Mouse (Mus musculus) midbrain, embryonic 15.5 days (tissue): ENCODE measurements at regions not wholly inside any gene's neighbourhood (a gene's known extent, or its start where the extent isn't known, plus 50 kb on each side); places are given as distances from the start of the nearest gene placed in this dataset.

Experiments used
- ATAC-seq: fragments of 200-750 bp; cut with Nextera tagmentation; replicated peaks from 2 replicates; pipeline ENCODE4 v1.8.0; 2017; ENCODE audit warnings: moderate TSS enrichment
- H3K27ac ChIP-seq: fragments of 300-500 bp; sonication (generic); 2 replicates; pipeline ENCODE4 v1.5.1; 2015; ENCODE audit warnings: mild to moderate bottlenecking, inconsistent platforms
- H3K27me3 ChIP-seq: fragments of 300-500 bp; sonication (generic); replicated peaks from 2 replicates; pipeline ENCODE4 v1.6.1; 2015; ENCODE audit warnings: inconsistent platforms
- H3K36me3 ChIP-seq: fragments of 300-500 bp; sonication (generic); replicated peaks from 2 replicates; pipeline ENCODE4 v1.6.1; 2015; ENCODE audit warnings: inconsistent platforms
- H3K4me1 ChIP-seq: fragments of 300-500 bp; sonication (generic); 2 replicates; pipeline ENCODE4 v1.6.1; 2015; ENCODE audit warnings: inconsistent platforms
- H3K4me2 ChIP-seq: fragments of 300-500 bp; sonication (generic); 2 replicates; pipeline ENCODE4 v1.6.1; 2015; ENCODE audit warnings: inconsistent platforms, mild to moderate bottlenecking, moderate library complexity
- H3K4me3 ChIP-seq: fragments of 300-500 bp; sonication (generic); 2 replicates; pipeline ENCODE4 v1.5.1; 2015; ENCODE audit warnings: mild to moderate bottlenecking, inconsistent platforms
- H3K9ac ChIP-seq: fragments of 300-500 bp; sonication (generic); 2 replicates; pipeline ENCODE4 v1.6.1; 2015; ENCODE audit warnings: mild to moderate bottlenecking, inconsistent platforms
- H3K9me3 ChIP-seq: fragments of 300-500 bp; sonication (generic); 2 replicates; pipeline ENCODE4 v1.6.1; 2016; ENCODE audit warnings: inconsistent platforms
- WGBS: fragments of 180-500 bp; shearing (Covaris S2); methylation state at CpG from one replicate; pipeline ENCODE4 v1.1.7; 2015; ENCODE audit warnings: mixed read lengths; 5-methylcytosine and 5-hydroxymethylcytosine counted together

DNA sequence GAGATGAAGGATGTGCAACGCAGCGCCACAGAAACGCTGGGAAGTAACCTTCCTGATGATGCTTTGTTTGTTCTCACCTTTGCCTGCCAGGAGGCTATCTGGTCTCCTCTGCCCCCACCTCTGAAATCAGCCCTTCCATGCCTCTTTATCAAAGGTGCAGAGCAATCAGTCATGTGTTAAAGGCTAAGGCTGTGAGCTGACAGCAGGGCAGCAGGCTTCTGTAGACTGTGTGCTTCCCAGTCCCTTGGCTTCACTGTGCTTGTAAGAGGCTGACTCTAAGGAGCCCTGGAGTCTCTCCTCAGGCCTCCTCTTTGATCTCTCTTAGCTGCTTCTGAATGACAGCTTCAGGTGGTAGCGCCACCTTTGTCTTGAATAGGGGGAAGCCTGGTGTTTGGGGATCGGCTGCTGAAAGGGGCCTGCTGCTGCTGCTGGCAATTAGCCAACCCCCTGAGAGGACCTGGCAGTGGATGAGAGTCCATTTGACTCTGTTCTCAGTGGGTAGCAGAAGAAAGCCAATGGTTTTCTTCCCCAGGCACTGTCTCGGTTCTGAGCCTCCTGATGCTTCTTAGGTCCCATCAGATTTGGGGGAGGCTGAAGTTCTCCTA lies 348.7 kb downstream of the Gm9195 start:
- whole genome bisulfite sequencing, result 14% methylated on average over 6 of the region's 6 CpGs
- H3K9ac ChIP-seq, result no peak overlapping the region
- H3K4me1 ChIP-seq, result peaks cover 10% of the 10 kb centered on the region
- no peaks in the 10 kb centered on the region for H3K27me3 ChIP-seq
- H3K4me3 ChIP-seq, result no peak overlapping the region
- H3K9me3 ChIP-seq, result no peaks in the 10 kb centered on the region
- H3K27ac ChIP-seq, result no peak overlapping the region
- peak; percentile 86 for ATAC-seq
- no peaks in the 10 kb centered on the region for H3K36me3 ChIP-seq
- H3K4me2 ChIP-seq, result no peak overlapping the region

DNA sequence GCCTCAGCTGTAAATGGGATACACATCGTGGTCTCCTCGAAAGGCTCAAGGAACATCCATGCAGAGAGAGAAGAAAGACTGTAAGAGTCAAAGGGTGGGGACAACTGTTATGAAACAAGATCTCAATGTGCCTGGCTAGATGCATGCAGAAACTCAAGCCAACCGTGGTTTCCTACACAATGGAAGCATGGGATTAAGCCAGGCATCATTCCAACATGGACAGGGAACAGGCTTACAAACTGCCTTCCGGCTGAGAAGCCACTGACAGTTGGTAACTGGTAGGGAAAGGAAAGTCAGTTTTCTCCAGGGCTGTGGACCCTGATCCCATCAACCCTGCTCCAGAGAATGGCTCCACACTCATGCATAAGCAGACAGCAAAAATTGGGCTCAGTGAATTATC lies 350.5 kb downstream of the Gm9195 start:
- Histone ChIP-seq H3K4me1 (peaks cover 10% of the 10 kb centered on the region), H3K27me3 (no peaks in the 10 kb centered on the region), H3K4me2 (no peak overlapping the region), H3K9ac (no peak overlapping the region), H3K4me3 (no peak overlapping the region), H3K9me3 (no peaks in the 10 kb centered on the region), H3K27ac (no peak overlapping the region), H3K36me3 (no peaks in the 10 kb centered on the region)
- no peak for ATAC-seq
- 46% methylated on average over 4 of the region's 4 CpGs for WGBS

- no peaks in the 10 kb centered on the region for H3K36me3 ChIP-seq
- H3K9me3 ChIP-seq, result no peaks in the 10 kb centered on the region
- no peaks in the 10 kb centered on the region for H3K4me1 ChIP-seq
- H3K27me3 ChIP-seq, result no peaks in the 10 kb centered on the region
- no peak overlapping the region for H3K4me3 ChIP-seq
- H3K9ac ChIP-seq, result no peak overlapping the region
- 85% methylated on average over 4 of the region's 4 CpGs for WGBS
- H3K27ac ChIP-seq, result no peak overlapping the region
- no peak for ATAC-seq
- H3K4me2 ChIP-seq, result no peak overlapping the region
Observed at GRCm38 (mm10) chr14:72130149-72130548, 361.5 kb downstream of the Gm9195 start.

GRCm38 (mm10) chr14:72121786-72122185 lies 369.9 kb downstream of the Gm9195 start:
- H3K27me3 ChIP-seq, result no peaks in the 10 kb centered on the region
- WGBS, result 91% methylated on average over 4 of the region's 4 CpGs
- H3K36me3 ChIP-seq, result no peaks in the 10 kb centered on the region
- no peak overlapping the region for H3K4me3 ChIP-seq
- no peaks in the 10 kb centered on the region for H3K4me1 ChIP-seq
- no peak overlapping the region for H3K27ac ChIP-seq
- ATAC-seq, result no peak
- H3K9ac ChIP-seq, result no peak overlapping the region
- no peaks in the 10 kb centered on the region for H3K9me3 ChIP-seq
- no peak overlapping the region for H3K4me2 ChIP-seq

GRCm38 (mm10) chr14:72121006-72121405 lies 370.6 kb downstream of the Gm9195 start:
- Histone ChIP-seq H3K4me1 (no peaks in the 10 kb centered on the region), H3K4me3 (no peak overlapping the region), H3K36me3 (no peaks in the 10 kb centered on the region), H3K9ac (no peak overlapping the region), H3K9me3 (no peaks in the 10 kb centered on the region), H3K27me3 (no peaks in the 10 kb centered on the region), H3K4me2 (no peak overlapping the region), H3K27ac (no peak overlapping the region)
- 0% methylated on average over 1 of the region's 1 CpGs for WGBS
- no peak for ATAC-seq

DNA sequence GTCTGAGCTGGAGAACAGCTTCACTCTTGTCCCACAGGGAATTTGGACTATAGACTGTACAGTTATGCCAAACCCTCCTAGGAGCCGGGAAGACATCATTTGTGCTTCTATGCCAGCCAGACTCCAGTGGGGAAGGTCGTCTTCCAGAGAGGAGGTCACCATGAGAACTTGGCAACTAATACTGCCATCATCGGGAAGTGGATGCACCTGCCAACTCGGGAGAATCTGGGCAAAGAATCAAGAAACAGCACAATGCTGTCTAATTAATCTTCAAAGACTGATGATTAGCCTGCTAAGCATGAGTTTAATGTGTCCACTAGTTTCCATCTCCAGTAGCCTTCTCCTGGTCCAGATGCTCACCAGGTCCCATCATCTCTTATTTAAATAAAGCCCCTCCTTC lies 374.8 kb downstream of the Gm9195 start:
- H3K4me3 ChIP-seq, result no peak overlapping the region
- H3K4me2 ChIP-seq, result no peak overlapping the region
- no peak overlapping the region for H3K27ac ChIP-seq
- no peaks in the 10 kb centered on the region for H3K36me3 ChIP-seq
- H3K4me1 ChIP-seq, result no peaks in the 10 kb centered on the region
- ATAC-seq, result no peak
- no peaks in the 10 kb centered on the region for H3K9me3 ChIP-seq
- no peaks in the 10 kb centered on the region for H3K27me3 ChIP-seq
- WGBS, result 60% methylated on average over 4 of the region's 4 CpGs
- H3K9ac ChIP-seq, result no peak overlapping the region

DNA sequence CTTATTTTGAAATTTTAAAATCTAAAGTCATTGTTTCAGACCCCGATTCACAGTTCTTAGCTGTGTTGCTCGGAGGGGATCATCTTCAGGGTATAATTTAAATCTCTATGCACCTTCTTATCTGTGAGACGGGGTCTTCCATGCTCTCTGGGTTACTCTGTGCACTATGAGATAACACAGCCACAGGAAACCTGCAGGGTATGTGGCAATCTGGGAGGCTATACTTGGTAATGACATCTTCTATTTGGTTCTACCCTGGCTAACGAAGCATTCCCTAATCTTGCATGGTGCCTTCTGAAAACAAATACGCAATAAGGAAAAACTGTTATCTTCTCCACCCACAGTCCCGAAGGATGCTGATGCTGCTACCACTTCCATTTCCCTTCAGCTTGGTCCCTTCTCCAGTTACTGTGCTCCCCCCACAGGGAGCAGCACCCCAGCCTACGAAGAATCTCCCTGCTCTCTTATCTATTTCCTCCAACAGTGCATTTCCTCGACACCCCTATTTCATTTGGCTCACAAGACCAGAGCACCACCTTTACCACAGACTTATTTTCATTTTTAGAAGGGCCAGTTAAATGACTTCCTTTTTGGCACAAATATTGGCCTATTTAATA lies 378.2 kb downstream of the Gm9195 start:
- Histone ChIP-seq H3K36me3 (no peaks in the 10 kb centered on the region), H3K9me3 (no peaks in the 10 kb centered on the region), H3K4me1 (no peaks in the 10 kb centered on the region), H3K4me3 (no peak overlapping the region), H3K4me2 (no peak overlapping the region), H3K27ac (no peak overlapping the region), H3K9ac (no peak overlapping the region), H3K27me3 (no peaks in the 10 kb centered on the region)
- WGBS, result 73% methylated on average over 8 of the region's 8 CpGs
- ATAC-seq, result no peak

- Histone ChIP-seq H3K27ac (no peak overlapping the region), H3K4me3 (no peak overlapping the region), H3K27me3 (no peaks in the 10 kb centered on the region), H3K4me2 (no peak overlapping the region), H3K9me3 (no peaks in the 10 kb centered on the region), H3K9ac (no peak overlapping the region), H3K36me3 (no peaks in the 10 kb centered on the region), H3K4me1 (no peaks in the 10 kb centered on the region)
- WGBS, result 84% methylated on average over 2 of the region's 2 CpGs
- ATAC-seq, result no peak
Observed at GRCm38 (mm10) chr14:72110689-72111088, 380.9 kb downstream of the Gm9195 start.

DNA sequence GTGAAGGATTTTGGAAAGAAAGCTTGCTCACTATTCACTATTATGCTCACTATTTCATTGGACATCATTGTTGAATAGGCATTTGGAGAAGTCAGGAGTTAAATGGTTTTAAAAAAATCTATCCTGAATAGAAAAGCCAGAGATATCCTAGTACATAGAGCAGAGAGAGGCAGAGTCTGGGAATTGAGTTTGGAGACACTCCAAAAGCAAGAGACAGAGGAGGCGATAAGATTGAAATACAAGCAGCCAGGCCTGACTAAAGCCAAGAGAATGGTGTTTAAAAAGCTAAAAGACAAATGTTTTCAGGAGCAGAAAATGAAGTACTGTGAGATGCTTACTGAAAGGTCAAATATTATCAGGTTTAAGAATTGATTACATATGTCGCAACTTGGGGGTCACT lies 400.1 kb downstream of the Gm9195 start:
- H3K9ac ChIP-seq, result no peak overlapping the region
- H3K27me3 ChIP-seq, result no peaks in the 10 kb centered on the region
- no peak overlapping the region for H3K27ac ChIP-seq
- H3K4me2 ChIP-seq, result no peak overlapping the region
- H3K4me3 ChIP-seq, result no peak overlapping the region
- H3K36me3 ChIP-seq, result no peaks in the 10 kb centered on the region
- H3K4me1 ChIP-seq, result no peaks in the 10 kb centered on the region
- 95% methylated on average over 2 of the region's 2 CpGs for WGBS
- ATAC-seq, result no peak
- no peaks in the 10 kb centered on the region for H3K9me3 ChIP-seq

DNA sequence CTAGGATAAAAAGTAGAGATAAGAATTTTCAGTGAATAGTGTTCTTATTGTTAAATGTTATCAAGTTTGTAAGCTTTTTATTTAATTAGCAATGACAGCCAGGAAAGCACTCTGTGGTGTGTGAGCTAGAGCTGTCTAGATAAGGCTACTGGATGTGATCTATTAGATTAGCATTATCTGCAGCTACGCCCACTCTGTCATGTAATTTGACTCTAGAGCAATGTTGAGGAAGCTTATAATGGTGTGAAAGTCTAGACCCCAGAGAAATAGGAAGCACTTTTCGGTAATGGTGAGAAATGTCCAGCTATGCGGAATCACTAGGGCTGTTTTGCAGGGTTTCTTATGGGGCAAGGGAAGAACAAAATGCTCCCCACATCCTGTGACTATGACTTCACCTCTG lies 410.2 kb downstream of the Gm9195 start:
- no peak overlapping the region for H3K27ac ChIP-seq
- no peaks in the 10 kb centered on the region for H3K36me3 ChIP-seq
- 77% methylated on average over 3 of the region's 3 CpGs for WGBS

GRCm38 (mm10) chr14:72064111-72064812 lies 427.4 kb downstream of the Gm9195 start:
- H3K9me3 ChIP-seq, result no peaks in the 10 kb centered on the region
- no peaks in the 10 kb centered on the region for H3K27me3 ChIP-seq
- H3K36me3 ChIP-seq, result no peaks in the 10 kb centered on the region
- no peak overlapping the region for H3K4me2 ChIP-seq
- no peak for ATAC-seq
- no peak overlapping the region for H3K4me3 ChIP-seq
- H3K27ac ChIP-seq, result no peak overlapping the region
- WGBS, result 93% methylated on average over 12 of the region's 12 CpGs
- no peaks in the 10 kb centered on the region for H3K4me1 ChIP-seq
- H3K9ac ChIP-seq, result no peak overlapping the region

More for the DNA sequence above, 410.2 kb downstream of the Gm9195 start:
- Histone ChIP-seq H3K4me2 (no peak overlapping the region), H3K9me3 (no peaks in the 10 kb centered on the region), H3K27me3 (no peaks in the 10 kb centered on the region), H3K9ac (no peak overlapping the region), H3K4me1 (no peaks in the 10 kb centered on the region), H3K4me3 (no peak overlapping the region)
- no peak for ATAC-seq

- H3K27me3 ChIP-seq, result no peaks in the 10 kb centered on the region
- peak overlapping the region; percentile 70 for H3K27ac ChIP-seq
- no peaks in the 10 kb centered on the region for H3K36me3 ChIP-seq
- ATAC-seq, result peak; percentile 91
- no peaks in the 10 kb centered on the region for H3K9me3 ChIP-seq
- H3K4me1 ChIP-seq, result peaks cover 15% of the 10 kb centered on the region
- no peak overlapping the region for H3K9ac ChIP-seq
- no peak overlapping the region for H3K4me3 ChIP-seq
- WGBS, result 22% methylated on average over 2 of the region's 2 CpGs
- H3K4me2 ChIP-seq, result peak overlapping the region; percentile 26
Observed at GRCm38 (mm10) chr14:72042881-72043236, 448.8 kb downstream of the Gm9195 start.
